Mouse (Mus musculus) megakaryocyte, embryonic 14.5 days (primary cell): ENCODE results near the gene B130006D01Rik.
A peak's percentile ranks its signal among the peaks of the same experiment; 100 is the strongest.

ENCODE experiments used
- FLI1 ChIP-seq: IDR thresholded peaks from 2 replicates; pipeline ENCODE4 v1.6.1; 2012; ENCODE audit warnings: low read length, inconsistent platforms, mixed read lengths
- GATA1 ChIP-seq: IDR thresholded peaks from 3 replicates; pipeline ENCODE4 v1.6.1; 2012; ENCODE audit warnings: mixed read lengths, low read length, inconsistent platforms, borderline replicate concordance

- 0 out of 3 replicates have a peak, but pooled peaks have one; percentile 15 for TF ChIP-seq GATA1
- TF ChIP-seq FLI1 = no peak
Measured at GRCm38 (mm10) chr11:95713225-95713810, 10.1 kb upstream of the B130006D01Rik start.
